Mouse (Mus musculus) CD4-positive, CD25-positive, alpha-beta regulatory T cell, adult 2 months (primary cell): Measurements from ENCODE around the gene Olfr1130.
"Not testable (repeated sequence)": the region's sequence is repeated elsewhere in the genome, so short reads cannot be mapped to it uniquely, and the experiment has no call there.

Source experiments
- DNase-seq: peaks from one replicate; pipeline ENCODE4 v3.0.0-alpha.2; 2012; ENCODE audit warnings: low read depth, low spot score

Olfr1130 gene

GRCm38 (mm10) chr2:87605912-87606311 lies at the start of gene Olfr1130:
Gene Olfr1130 (plus strand): TSS chr2:87606212.
- DNase-seq = not testable (repeated sequence)

- not testable (repeated sequence) for DNase-seq
Measured at GRCm38 (mm10) chr2:87573602-87574001, 32.4 kb upstream of the Olfr1130 start, which contains the start of gene Olfr1129. Gene Olfr1129 (plus strand): TSS chr2:87573902.

GRCm38 (mm10) chr2:87626804-87627203 lies 20.8 kb downstream of the Olfr1130 start, which contains the start of gene Olfr1131:
Gene Olfr1131 (plus strand): TSS chr2:87627104.
- DNase-seq = no peak

GRCm38 (mm10) chr2:87637435-87637834 lies 31.4 kb downstream of the Olfr1130 start, which contains the start of gene Olfr1132:
Gene Olfr1132 (minus strand): TSS chr2:87637535.
- no peak for DNase-seq

GRCm38 (mm10) chr2:87642441-87642840 lies 36.4 kb downstream of the Olfr1130 start:
- no peak for DNase-seq

GRCm38 (mm10) chr2:87647274-87647673 lies 41.3 kb downstream of the Olfr1130 start, which contains the start of gene Olfr1133:
Gene Olfr1133 (minus strand): TSS chr2:87647374.
- no peak for DNase-seq

- no peak for DNase-seq
Measured at GRCm38 (mm10) chr2:87658360-87658759, 52.3 kb downstream of the Olfr1130 start, which contains the start of gene Olfr1134. Gene Olfr1134 (minus strand): TSS chr2:87658460.
